Mouse (Mus musculus): ENCODE measurements around the gene Nhlrc4. TPM values are rescaled to one million over a fixed set of nuclear protein-coding genes. Genes with fewer than 3 reads are reported as not detected.

Gene Nhlrc4
- polyA plus RNA-seq, 1 experiment from 2014 or later = 0.32 TPM

- WGBS = 97% methylated on average over 5 of the region's 5 CpGs
- H3K9ac ChIP-seq (replicated peaks; ENCODE audit: low read length) = no peak overlapping the region
- ATAC-seq (ENCODE audit: low FRiP score, low TSS enrichment) (no peak), DNase-seq (no peak)
- H3K27ac ChIP-seq (replicated peaks; ENCODE audit: low read depth, low read length) = no peak overlapping the region
- H3K4me1 ChIP-seq (ENCODE audit: control insufficient read depth, insufficient read depth, low read length) = no peaks in the 10 kb centered on the region
- H3K27me3 ChIP-seq (ENCODE audit: control insufficient read depth, insufficient read depth, low read length) = no peaks in the 10 kb centered on the region
- H3K36me3 ChIP-seq (ENCODE audit: control insufficient read depth, insufficient read depth, low read length) = peaks cover 62% of the 10 kb centered on the region
- no peaks in the 10 kb centered on the region for H3K9me3 ChIP-seq (ENCODE audit: control insufficient read depth, low read length)
- no peak overlapping the region for H3K4me2 ChIP-seq (ENCODE audit: low read length)
- no peak overlapping the region for H3K4me3 ChIP-seq (replicated peaks; ENCODE audit: low read depth, low read length)
These were observed 16.8 kb upstream of the Nhlrc4 start for GRCm38 (mm10) chr17:25961566-25961965.

GRCm38 (mm10) chr17:25959630-25960467 is 15.1 kb upstream of the Nhlrc4 start:
- DNase-seq (no peak), ATAC-seq (ENCODE audit: low FRiP score, low TSS enrichment) (no peak)
- 94% methylated on average over 23 of the region's 23 CpGs for WGBS
- Histone ChIP-seq H3K9me3 (ENCODE audit: control insufficient read depth, low read length) (no peaks in the 10 kb centered on the region), H3K27me3 (ENCODE audit: control insufficient read depth, insufficient read depth, low read length) (no peaks in the 10 kb centered on the region), H3K36me3 (ENCODE audit: control insufficient read depth, insufficient read depth, low read length) (peaks cover 57% of the 10 kb centered on the region), H3K4me1 (ENCODE audit: control insufficient read depth, insufficient read depth, low read length) (no peaks in the 10 kb centered on the region), H3K4me3 (replicated peaks; ENCODE audit: low read depth, low read length) (no peak overlapping the region), H3K27ac (replicated peaks; ENCODE audit: low read depth, low read length) (no peak overlapping the region), H3K4me2 (ENCODE audit: low read length) (no peak overlapping the region), H3K9ac (replicated peaks; ENCODE audit: low read length) (no peak overlapping the region)

GRCm38 (mm10) chr17:25958771-25959494 is 14.2 kb upstream of the Nhlrc4 start:
- Histone ChIP-seq H3K27ac (replicated peaks; ENCODE audit: low read depth, low read length) (no peak overlapping the region), H3K4me2 (ENCODE audit: low read length) (no peak overlapping the region), H3K27me3 (ENCODE audit: control insufficient read depth, insufficient read depth, low read length) (no peaks in the 10 kb centered on the region), H3K9me3 (ENCODE audit: control insufficient read depth, low read length) (no peaks in the 10 kb centered on the region), H3K4me3 (replicated peaks; ENCODE audit: low read depth, low read length) (no peak overlapping the region), H3K36me3 (ENCODE audit: control insufficient read depth, insufficient read depth, low read length) (peaks cover 50% of the 10 kb centered on the region), H3K9ac (replicated peaks; ENCODE audit: low read length) (no peak overlapping the region), H3K4me1 (ENCODE audit: control insufficient read depth, insufficient read depth, low read length) (no peaks in the 10 kb centered on the region)
- ATAC-seq (ENCODE audit: low FRiP score, low TSS enrichment) = no peak
- DNase-seq = no peak
- WGBS = 97% methylated on average over 11 of the region's 11 CpGs

GRCm38 (mm10) chr17:25957586-25958051 is 12.9 kb upstream of the Nhlrc4 start:
- peaks cover 10% of the 10 kb centered on the region for H3K27me3 ChIP-seq (ENCODE audit: control insufficient read depth, insufficient read depth, low read length)
- no peak overlapping the region for H3K9ac ChIP-seq (replicated peaks; ENCODE audit: low read length)
- no peak overlapping the region for H3K4me2 ChIP-seq (ENCODE audit: low read length)
- no peak overlapping the region; the same call in 1 of the 2 replicates for H3K27ac ChIP-seq (replicated peaks; ENCODE audit: low read depth, low read length)
- ATAC-seq (ENCODE audit: low FRiP score, low TSS enrichment) (0 out of 2 replicates have a peak, but pooled peaks have one; percentile 34), DNase-seq (peak; percentile 32)
- H3K9me3 ChIP-seq (ENCODE audit: control insufficient read depth, low read length) = no peaks in the 10 kb centered on the region
- no peaks in the 10 kb centered on the region for H3K4me1 ChIP-seq (ENCODE audit: control insufficient read depth, insufficient read depth, low read length)
- 73% methylated on average over 14 of the region's 14 CpGs for WGBS
- H3K4me3 ChIP-seq (replicated peaks; ENCODE audit: low read depth, low read length) = no peak overlapping the region
- peaks cover 39% of the 10 kb centered on the region for H3K36me3 ChIP-seq (ENCODE audit: control insufficient read depth, insufficient read depth, low read length)

GRCm38 (mm10) chr17:25956631-25957030 is 11.9 kb upstream of the Nhlrc4 start:
- DNase-seq (peak; percentile 26), ATAC-seq (ENCODE audit: low FRiP score, low TSS enrichment) (no peak)
- H3K9me3 ChIP-seq (ENCODE audit: control insufficient read depth, low read length) = no peaks in the 10 kb centered on the region
- H3K27me3 ChIP-seq (ENCODE audit: control insufficient read depth, insufficient read depth, low read length) = peaks cover 20% of the 10 kb centered on the region
- peaks cover 30% of the 10 kb centered on the region for H3K36me3 ChIP-seq (ENCODE audit: control insufficient read depth, insufficient read depth, low read length)
- no peak overlapping the region for H3K4me3 ChIP-seq (replicated peaks; ENCODE audit: low read depth, low read length)
- H3K27ac ChIP-seq (replicated peaks; ENCODE audit: low read depth, low read length) = no peak overlapping the region
- no peak overlapping the region for H3K4me2 ChIP-seq (ENCODE audit: low read length)
- WGBS = 67% methylated on average over 7 of the region's 7 CpGs
- H3K4me1 ChIP-seq (ENCODE audit: control insufficient read depth, insufficient read depth, low read length) = no peaks in the 10 kb centered on the region
- no peak overlapping the region for H3K9ac ChIP-seq (replicated peaks; ENCODE audit: low read length)

- WGBS = 69% methylated on average over 7 of the region's 7 CpGs
- no peak for DNase-seq
- Histone ChIP-seq H3K4me1 (ENCODE audit: control insufficient read depth, insufficient read depth, low read length) (no peaks in the 10 kb centered on the region), H3K9ac (replicated peaks; ENCODE audit: low read length) (no peak overlapping the region), H3K27ac (replicated peaks; ENCODE audit: low read depth, low read length) (no peak overlapping the region), H3K36me3 (ENCODE audit: control insufficient read depth, insufficient read depth, low read length) (peaks cover 28% of the 10 kb centered on the region), H3K4me3 (replicated peaks; ENCODE audit: low read depth, low read length) (no peak overlapping the region), H3K9me3 (ENCODE audit: control insufficient read depth, low read length) (no peaks in the 10 kb centered on the region), H3K4me2 (ENCODE audit: low read length) (no peak overlapping the region), H3K27me3 (ENCODE audit: control insufficient read depth, insufficient read depth, low read length) (peaks cover 24% of the 10 kb centered on the region)
- ATAC-seq (ENCODE audit: low FRiP score, low TSS enrichment) = no peak
These were observed 11.4 kb upstream of the Nhlrc4 start for GRCm38 (mm10) chr17:25956201-25956600.

- Histone ChIP-seq H3K27me3 (ENCODE audit: control insufficient read depth, insufficient read depth, low read length) (peaks cover 28% of the 10 kb centered on the region), H3K4me2 (ENCODE audit: low read length) (no peak overlapping the region), H3K36me3 (ENCODE audit: control insufficient read depth, insufficient read depth, low read length) (peaks cover 28% of the 10 kb centered on the region), H3K4me3 (replicated peaks; ENCODE audit: low read depth, low read length) (no peak overlapping the region), H3K4me1 (ENCODE audit: control insufficient read depth, insufficient read depth, low read length) (no peaks in the 10 kb centered on the region), H3K9me3 (ENCODE audit: control insufficient read depth, low read length) (no peaks in the 10 kb centered on the region), H3K9ac (replicated peaks; ENCODE audit: low read length) (no peak overlapping the region), H3K27ac (replicated peaks; ENCODE audit: low read depth, low read length) (no peak overlapping the region)
- ATAC-seq (ENCODE audit: low FRiP score, low TSS enrichment) = no peak
- DNase-seq = no peak
- 70% methylated on average over 3 of the region's 3 CpGs for WGBS
These were observed 11.0 kb upstream of the Nhlrc4 start for GRCm38 (mm10) chr17:25955736-25956135.

GRCm38 (mm10) chr17:25954671-25955070 is 9.9 kb upstream of the Nhlrc4 start:
- Histone ChIP-seq H3K27me3 (ENCODE audit: control insufficient read depth, insufficient read depth, low read length) (peaks cover 39% of the 10 kb centered on the region), H3K9ac (replicated peaks; ENCODE audit: low read length) (no peak overlapping the region), H3K9me3 (ENCODE audit: control insufficient read depth, low read length) (no peaks in the 10 kb centered on the region), H3K4me2 (ENCODE audit: low read length) (no peak overlapping the region), H3K36me3 (ENCODE audit: control insufficient read depth, insufficient read depth, low read length) (peaks cover 18% of the 10 kb centered on the region), H3K4me1 (ENCODE audit: control insufficient read depth, insufficient read depth, low read length) (no peaks in the 10 kb centered on the region), H3K4me3 (replicated peaks; ENCODE audit: low read depth, low read length) (no peak overlapping the region), H3K27ac (replicated peaks; ENCODE audit: low read depth, low read length) (no peak overlapping the region)
- no peak for ATAC-seq (ENCODE audit: low FRiP score, low TSS enrichment)
- no peak for DNase-seq
- 80% methylated on average over 2 of the region's 2 CpGs for WGBS

All from midbrain, embryonic 14.5 days (tissue).